Mouse (Mus musculus) c-Kit-positive CD71-positive TER-119-positive erythroid progenitor cells, embryonic 14.5 days (primary cell): ENCODE data around the gene Kifc1.
A peak's percentile ranks its signal among the peaks of the same experiment; 100 is the strongest.

ENCODE experiments used
- DNase-seq: peaks from one replicate; pipeline ENCODE4 v3.0.0-alpha.2; 2013; ENCODE audit warnings: low spot score

Kifc1 gene

DNA sequence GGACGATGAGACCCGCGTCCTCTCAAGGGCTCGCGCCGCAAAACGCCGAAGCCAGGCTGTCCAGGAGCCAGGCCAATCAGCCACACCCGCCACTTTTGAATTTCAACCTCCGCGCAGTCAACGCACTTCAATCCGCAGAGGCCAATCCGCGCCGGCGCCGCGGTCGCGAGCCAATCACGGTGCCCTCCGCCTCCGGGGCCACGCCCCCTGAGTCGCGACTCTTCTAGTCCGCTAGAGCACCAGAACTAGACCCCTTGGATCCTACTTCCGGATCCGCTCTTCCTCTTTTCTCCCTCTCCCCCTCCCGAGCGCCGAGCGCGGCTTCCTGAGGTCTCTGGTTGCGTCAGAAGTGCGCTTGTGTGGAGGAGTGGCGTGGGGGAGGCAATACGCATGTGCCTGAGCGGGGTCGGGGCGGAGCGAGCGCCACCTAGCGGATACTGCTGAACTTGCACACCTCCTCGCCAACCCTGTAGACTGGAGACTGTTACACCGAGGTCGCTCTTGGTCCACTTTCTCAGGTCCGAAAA, at the start of gene Kifc1:
Kifc1 (minus strand) TSS at position 129 of the 527 bp plus-strand sequence.
- peak; percentile 99 for DNase-seq

DNA sequence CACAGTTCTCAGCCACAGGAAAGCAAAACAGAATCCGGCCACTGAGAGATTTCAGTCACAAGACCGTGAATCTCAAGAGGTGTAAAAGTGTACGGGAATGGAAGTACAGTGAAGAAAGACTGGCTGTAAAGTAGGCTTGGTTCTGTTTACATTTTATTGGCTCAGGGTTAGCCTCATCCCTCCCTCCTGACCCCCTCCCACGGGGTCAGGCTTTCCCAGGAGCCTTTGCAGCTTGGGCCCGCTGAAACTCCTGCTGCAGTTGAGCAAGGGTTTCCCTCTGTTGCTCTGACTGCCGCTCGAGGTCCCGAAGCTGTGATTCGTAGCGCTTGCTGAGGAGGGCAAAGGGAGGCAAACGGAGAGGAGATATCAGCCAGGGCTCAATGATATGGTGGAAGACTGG, 48.3 kb upstream of the Kifc1 start:
- DNase-seq: no peak

GRCm38 (mm10) chr17:33936993-33937392, 46.5 kb upstream of the Kifc1 start:
- DNase-seq: no peak

- no peak for DNase-seq
These were observed 45.1 kb upstream of the Kifc1 start for GRCm38 (mm10) chr17:33935422-33936055.

- no peak for DNase-seq
These were observed 42.5 kb upstream of the Kifc1 start for GRCm38 (mm10) chr17:33932970-33933369.

DNA sequence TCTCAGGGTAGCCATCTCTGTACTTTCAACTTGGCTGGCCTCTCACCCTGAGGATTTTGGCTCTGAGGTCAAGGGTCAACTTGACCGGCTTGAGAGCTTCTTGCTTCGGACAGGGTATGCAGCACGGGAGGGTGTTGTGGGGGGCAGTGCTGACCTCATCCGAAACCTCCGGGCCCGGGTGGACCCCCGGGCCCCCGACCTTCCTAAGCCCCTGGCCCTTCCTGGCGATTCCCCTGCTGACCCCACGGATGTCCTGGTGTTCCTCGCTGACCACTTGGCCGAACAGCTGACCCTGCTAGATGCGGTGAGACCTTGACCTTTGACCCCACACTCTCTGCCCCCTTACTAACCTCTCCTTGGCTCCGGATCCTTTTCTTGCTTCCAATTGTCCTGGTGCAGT, 42.0 kb upstream of the Kifc1 start:
- DNase-seq: no peak

DNA sequence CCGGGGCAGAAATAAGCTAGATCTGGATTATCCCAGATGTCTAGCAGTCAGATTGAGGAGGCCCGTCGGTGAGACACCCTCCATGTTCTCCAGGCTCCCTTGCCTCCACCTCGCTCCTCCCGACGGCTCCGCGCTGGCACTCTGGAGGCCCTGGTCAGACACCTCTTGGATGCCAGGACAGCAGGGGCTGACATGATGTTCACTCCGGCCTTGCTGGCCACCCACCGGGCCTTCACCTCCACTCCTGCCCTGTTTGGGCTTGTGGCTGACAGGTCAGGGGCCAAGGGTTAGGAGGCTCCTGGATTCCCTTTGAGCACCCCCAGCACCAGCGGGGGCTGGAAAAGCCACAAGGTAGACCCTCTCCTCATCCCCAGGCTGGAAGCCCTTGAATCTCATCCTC, 41.5 kb upstream of the Kifc1 start:
- DNase-seq: no peak

GRCm38 (mm10) chr17:33931159-33931866, 40.9 kb upstream of the Kifc1 start:
- no peak for DNase-seq

- no peak for DNase-seq
These were observed 40.1 kb upstream of the Kifc1 start for GRCm38 (mm10) chr17:33930280-33931158.

DNA sequence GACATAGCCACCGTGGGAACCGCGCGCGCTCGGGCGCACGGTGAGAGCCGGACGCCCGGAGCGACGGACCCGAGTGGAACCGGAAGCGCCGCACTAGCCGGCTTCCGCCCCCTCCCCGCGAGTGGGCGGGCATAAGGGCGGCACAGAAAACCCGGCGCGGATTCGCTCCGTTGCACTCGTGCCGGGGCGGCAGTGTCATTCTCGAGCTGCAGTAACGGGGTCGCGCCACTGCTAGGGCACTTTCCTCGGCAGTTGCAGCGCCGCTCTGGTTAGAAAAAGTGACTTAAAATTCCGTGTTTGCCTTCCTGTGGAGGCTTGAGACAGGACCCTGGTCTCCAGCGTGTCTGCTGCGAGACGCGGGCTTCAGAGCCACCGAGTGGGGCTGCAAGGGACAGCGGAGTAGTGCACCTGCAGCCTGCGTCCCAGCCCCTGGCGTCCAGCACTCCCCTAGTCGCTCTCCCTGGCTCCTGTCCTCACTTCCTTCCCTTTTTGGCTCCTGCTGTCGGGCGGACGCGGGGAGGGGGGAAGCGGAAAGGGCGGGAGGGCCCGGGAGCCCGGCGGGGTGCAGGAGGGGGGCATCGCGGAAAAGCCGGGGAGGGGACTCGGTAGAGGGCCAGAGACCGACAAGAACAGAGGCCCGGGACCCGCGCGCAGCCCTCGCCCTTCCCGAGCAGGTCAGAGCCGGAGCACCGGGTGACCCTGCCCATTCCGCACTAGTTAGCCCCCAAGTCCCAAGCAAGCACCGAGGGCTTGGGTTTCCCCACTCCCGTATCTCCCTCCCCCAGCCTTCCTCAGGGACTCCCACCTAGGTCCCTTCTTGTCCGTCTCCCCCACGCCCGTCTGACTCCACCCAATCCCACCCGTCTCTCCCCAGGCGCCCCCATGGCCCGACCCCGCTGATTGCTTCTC, 39.2 kb upstream of the Kifc1 start, which contains the start of gene Rgl2:
Rgl2 (plus strand) TSS at position 173 of the 909 bp plus-strand sequence.
- peak; percentile 93 for DNase-seq

GRCm38 (mm10) chr17:33928251-33928947, 37.9 kb upstream of the Kifc1 start:
- DNase-seq: no peak

DNA sequence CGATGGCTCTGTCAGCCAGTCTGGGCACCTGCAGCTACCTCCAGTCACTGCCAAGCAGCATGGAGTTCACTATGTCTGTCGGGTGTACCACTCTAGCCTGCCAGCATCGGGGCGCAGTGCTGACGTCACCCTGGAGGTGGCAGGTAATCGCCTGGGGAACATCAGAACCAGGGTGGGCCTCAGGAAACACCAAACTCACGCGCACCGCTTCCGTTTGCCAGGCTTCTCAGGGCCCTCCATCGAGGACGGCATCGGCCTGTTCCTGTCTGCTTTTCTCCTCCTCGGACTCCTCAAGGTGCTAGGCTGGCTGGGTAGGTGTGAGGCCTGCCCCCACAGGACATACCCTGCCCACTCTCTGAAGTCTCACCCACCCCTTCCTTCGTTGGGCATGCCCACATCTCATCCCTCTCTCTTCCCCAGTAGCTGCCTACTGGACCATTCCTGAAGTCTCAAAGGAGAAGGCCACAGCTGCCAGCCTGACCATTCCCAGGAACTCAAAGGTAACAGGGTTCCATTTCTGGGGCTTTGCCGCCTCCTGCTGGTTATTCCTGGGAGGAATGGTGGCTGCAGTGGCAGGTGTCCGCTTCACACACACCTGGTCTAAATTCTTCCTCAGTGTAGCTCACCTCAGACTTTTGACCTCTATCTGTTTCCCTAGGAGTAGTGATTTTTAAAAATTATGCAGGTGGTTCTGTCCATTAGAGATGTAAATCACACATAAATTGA, 35.9 kb upstream of the Kifc1 start:
- DNase-seq: no peak

DNA sequence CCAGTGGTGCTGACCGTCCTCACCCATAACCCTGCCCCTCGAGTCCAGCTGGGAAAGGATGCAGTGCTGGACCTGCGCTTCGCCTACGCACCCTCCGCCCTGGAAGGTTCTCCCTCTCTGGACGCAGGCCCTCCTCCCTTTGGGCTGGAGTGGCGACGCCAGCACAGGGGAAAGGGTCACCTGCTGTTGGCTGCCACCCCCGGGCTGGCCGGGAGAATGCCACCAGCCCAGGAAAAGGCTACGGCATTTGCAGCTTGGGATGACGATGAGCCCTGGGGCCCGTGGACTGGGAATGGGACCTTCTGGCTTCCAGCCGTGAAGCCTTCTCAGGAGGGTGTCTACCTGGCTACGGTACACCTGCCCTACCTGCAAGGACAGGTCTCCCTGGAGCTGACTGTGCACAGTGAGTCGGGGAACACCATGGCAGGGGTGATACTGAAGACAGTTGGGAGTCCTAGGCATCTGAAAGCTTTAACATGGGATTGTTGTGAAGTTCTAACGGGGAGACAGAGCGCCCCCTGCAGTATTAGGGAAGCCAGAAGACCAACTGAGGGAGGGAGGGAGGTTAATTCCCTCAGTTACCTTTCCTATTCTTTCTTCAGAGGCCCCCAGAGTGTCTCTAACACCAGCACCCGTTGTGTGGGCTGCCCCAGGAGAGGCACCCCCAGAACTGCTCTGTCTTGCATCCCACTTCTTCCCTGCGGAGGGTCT, 35.1 kb upstream of the Kifc1 start:
- DNase-seq: no peak

DNA sequence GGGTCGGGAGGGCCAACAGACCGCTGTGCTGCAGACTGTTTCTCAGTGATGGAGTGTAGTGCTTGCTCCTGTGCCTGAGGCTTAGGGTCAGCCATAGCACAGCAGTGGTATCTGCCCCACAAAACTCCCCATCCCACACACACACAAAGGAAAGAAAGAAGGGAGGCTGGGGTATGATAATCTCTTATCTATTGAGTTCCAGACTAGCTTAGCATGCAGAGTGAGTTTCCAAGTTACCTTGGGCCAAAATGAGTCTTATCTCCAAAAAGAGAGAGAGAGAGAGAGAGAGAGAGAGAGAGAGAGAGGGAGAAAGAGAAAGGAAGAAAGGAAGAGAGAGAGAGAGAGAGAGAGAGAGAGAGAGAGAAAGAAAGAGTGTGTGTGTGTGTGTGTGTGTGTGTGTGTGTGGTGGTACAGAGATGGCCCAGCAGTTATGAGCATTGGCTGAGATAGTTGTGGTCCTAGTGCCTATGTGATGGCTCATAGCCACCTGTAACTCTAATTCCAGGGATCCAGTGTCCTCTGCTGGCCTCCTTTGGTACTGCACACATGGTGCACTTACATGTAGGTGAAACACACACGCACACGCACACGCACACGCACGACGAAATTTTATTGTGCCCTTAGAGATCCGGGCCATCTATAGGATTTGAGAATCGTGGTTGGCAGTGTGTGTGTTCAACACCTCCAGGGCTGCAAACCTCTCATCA, 34.3 kb upstream of the Kifc1 start:
- peak; percentile 78 for DNase-seq

- no peak for DNase-seq
These were observed 30.9 kb upstream of the Kifc1 start for GRCm38 (mm10) chr17:33921361-33921760.

DNA sequence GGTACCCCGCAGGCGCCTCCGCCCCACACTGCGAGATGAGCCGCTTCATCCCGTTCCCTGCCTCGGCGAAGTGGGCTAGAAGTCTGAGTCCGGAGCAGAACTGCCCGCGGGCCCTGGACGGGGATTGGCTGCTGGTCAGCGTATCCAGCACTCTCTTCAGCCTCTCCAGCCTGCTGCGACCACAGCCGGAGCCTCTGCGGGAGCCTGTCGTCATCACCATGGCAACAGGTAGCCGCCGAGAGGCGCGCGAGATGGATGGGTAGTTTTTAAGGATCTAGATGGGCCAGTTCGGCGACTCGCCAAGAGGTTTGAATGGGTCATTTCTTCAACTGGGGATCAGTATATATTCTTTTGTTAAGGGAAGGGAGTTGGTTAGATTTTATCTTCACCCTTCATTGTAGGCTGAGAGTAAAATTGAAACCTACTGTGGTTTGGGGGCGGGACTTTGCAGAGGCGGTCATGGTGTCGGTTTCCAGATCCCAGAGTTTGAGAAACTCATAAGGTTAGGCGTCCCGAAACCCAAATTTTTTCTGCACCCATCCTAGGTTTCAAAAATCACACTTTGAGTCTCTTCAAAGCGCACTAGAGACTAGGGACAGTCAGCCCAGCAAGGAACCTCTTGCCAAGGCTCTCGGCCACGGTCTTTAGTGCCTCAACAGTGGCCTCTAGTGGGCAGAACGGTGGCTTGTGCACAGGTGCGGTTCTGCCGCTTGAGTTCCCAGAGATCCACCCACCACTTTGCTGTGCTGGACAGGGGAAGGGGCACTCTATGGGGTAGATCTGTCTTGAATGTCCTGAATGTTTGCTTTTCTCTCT, 30.0 kb upstream of the Kifc1 start:
- DNase-seq: peak; percentile 88

GRCm38 (mm10) chr17:33919351-33920281, 29.2 kb upstream of the Kifc1 start:
- DNase-seq: peak; percentile 86
